Mouse (Mus musculus): ENCODE results near the gene Gfral. TPM values are rescaled to one million over a fixed set of nuclear protein-coding genes. Genes with fewer than 3 reads are reported as not detected.
"Not testable (repeated sequence)": the region's sequence is repeated elsewhere in the genome, so short reads cannot be mapped to it uniquely, and the experiment has no call there.

The Gfral gene
- polyA plus RNA-seq, 1 experiment from 2014 or later, result not detected

DNA sequence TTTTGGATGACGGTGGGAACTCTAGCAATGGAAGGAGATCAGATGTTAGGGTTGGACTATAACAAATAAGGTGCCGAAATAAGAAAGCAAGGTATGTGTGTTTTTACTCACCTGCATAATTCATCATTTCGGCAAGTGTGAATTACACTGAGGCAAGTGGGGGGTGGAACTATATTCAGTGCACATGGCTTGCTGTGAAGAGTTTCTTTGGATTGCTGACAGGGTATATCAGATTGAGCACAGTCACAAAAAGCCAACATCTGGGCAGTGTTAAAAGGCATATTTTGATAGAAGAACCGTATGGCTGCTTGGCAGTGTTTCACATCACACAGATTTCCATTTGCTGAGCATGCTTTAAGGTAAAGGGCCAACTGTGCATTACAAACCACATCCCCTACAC is 16.5 kb downstream of the Gfral start:
- Histone ChIP-seq H3K9me3 (no peaks in the 10 kb centered on the region), H3K4me1 (replicated peaks) (no peaks in the 10 kb centered on the region), H3K27me3 (ENCODE audit: insufficient read depth, poor library complexity, severe bottlenecking) (no peaks in the 10 kb centered on the region), H3K36me3 (no peaks in the 10 kb centered on the region), H3K27ac (no peak overlapping the region), H3K4me3 (no peak overlapping the region)
- WGBS, result 87% methylated on average over 4 of the region's 4 CpGs
- DNase-seq (ENCODE audit: low spot score), result no peak

DNA sequence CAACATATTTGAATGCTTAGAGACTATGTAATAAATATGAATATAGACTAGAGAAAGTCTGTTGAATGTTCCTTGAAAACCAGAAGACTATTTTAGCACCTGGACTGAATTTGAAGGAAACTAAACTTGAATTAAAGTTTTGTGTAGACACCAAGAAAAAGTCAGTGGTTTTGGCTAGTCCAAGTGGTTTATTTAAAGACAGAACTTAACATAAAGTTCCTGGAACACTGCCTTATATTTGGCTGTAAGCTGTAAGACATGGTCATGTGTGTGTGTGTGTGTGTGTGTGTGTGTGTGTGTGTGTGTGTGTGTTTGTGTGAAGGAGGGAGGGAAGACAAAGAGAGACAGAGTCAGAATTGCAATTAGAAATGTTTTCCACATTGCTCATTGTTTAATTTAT is 34.2 kb downstream of the Gfral start:
- no peak for DNase-seq (ENCODE audit: low spot score)
- H3K27me3 ChIP-seq (ENCODE audit: insufficient read depth, poor library complexity, severe bottlenecking), result no peaks in the 10 kb centered on the region

GRCm38 (mm10) chr9:76172686-76173295 is 40.7 kb downstream of the Gfral start:
- H3K9me3 ChIP-seq, result no peaks in the 10 kb centered on the region
- no peak overlapping the region for H3K27ac ChIP-seq
- H3K4me1 ChIP-seq (replicated peaks), result no peaks in the 10 kb centered on the region; the same call in 1 of the 2 replicates
- no peaks in the 10 kb centered on the region for H3K36me3 ChIP-seq
- no peak overlapping the region for H3K4me3 ChIP-seq
- no peaks in the 10 kb centered on the region for H3K27me3 ChIP-seq (ENCODE audit: insufficient read depth, poor library complexity, severe bottlenecking)
- WGBS, result 85% methylated on average over 5 of the region's 5 CpGs
- DNase-seq (ENCODE audit: low spot score), result no peak

More for the DNA sequence above, 34.2 kb downstream of the Gfral start:
- H3K36me3 ChIP-seq, result no peaks in the 10 kb centered on the region
- no peaks in the 10 kb centered on the region for H3K9me3 ChIP-seq
- no peaks in the 10 kb centered on the region; the same call in 1 of the 2 replicates for H3K4me1 ChIP-seq (replicated peaks)
- no peak overlapping the region for H3K4me3 ChIP-seq
- no peak overlapping the region for H3K27ac ChIP-seq

GRCm38 (mm10) chr9:76168355-76168754 is 45.1 kb downstream of the Gfral start:
- H3K36me3 ChIP-seq, result no peaks in the 10 kb centered on the region
- 55% methylated on average over 3 of the region's 3 CpGs for WGBS
- H3K27ac ChIP-seq, result no peak overlapping the region
- H3K4me1 ChIP-seq (replicated peaks), result no peaks in the 10 kb centered on the region
- H3K27me3 ChIP-seq (ENCODE audit: insufficient read depth, poor library complexity, severe bottlenecking), result no peaks in the 10 kb centered on the region
- no peaks in the 10 kb centered on the region for H3K9me3 ChIP-seq
- no peak overlapping the region for H3K4me3 ChIP-seq
- no peak for DNase-seq (ENCODE audit: low spot score)

GRCm38 (mm10) chr9:76162446-76162845 is 51.0 kb downstream of the Gfral start:
- 63% methylated on average over 8 of the region's 8 CpGs for WGBS
- no peak overlapping the region for H3K4me3 ChIP-seq

GRCm38 (mm10) chr9:76145593-76145992 is 67.9 kb downstream of the Gfral start:
- Histone ChIP-seq H3K4me3 (no peak overlapping the region), H3K4me1 (replicated peaks) (peaks cover 6% of the 10 kb centered on the region; the same call in 1 of the 2 replicates), H3K27ac (no peak overlapping the region), H3K9me3 (no peaks in the 10 kb centered on the region), H3K36me3 (no peaks in the 10 kb centered on the region), H3K27me3 (ENCODE audit: insufficient read depth, poor library complexity, severe bottlenecking) (no peaks in the 10 kb centered on the region)
- 58% methylated on average over 3 of the region's 3 CpGs for WGBS
- DNase-seq (ENCODE audit: low spot score), result no peak

More at GRCm38 (mm10) chr9:76162446-76162845, 51.0 kb downstream of the Gfral start:
- Histone ChIP-seq H3K27me3 (ENCODE audit: insufficient read depth, poor library complexity, severe bottlenecking) (no peaks in the 10 kb centered on the region), H3K36me3 (no peaks in the 10 kb centered on the region), H3K9me3 (no peaks in the 10 kb centered on the region), H3K4me1 (replicated peaks) (no peaks in the 10 kb centered on the region), H3K27ac (no peak overlapping the region)
- DNase-seq (ENCODE audit: low spot score), result no peak

DNA sequence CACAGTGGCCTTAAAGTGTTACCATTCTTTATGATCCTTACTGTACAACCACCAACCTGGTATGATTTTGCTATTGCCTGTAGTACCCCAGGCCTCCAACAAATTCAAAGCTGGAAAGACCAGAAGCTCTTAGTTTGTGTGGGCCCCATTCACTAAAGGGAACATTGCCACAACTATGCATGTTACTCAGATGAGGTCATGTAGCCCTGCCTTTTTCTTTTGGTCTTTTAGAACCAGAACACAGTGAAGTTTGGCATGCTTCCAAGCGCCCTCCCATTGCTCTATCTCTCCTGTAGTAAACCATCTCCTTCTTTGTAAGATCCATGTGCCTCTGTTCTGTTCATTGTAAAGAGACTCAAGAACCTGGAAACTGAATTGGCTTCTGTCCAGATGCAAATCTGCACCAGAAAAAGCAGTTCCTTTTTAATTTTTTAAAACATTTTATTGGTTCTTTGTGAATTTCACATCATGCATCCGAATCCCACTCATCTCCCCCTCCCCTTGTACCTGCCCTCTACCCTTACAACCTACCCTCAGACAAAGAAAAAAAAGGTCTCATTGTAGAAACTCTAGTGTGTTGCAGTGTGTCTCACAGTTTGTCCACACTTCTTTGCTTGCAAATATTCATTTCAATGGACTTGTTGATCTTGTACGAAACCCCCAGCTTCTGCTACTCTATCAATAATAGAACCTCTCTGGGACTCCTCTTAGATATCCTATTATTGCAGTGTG is 74.9 kb downstream of the Gfral start:
- 88% methylated on average over 3 of the region's 3 CpGs for WGBS
- Histone ChIP-seq H3K4me3 (no peak overlapping the region), H3K27ac (no peak overlapping the region), H3K36me3 (no peaks in the 10 kb centered on the region), H3K27me3 (ENCODE audit: insufficient read depth, poor library complexity, severe bottlenecking) (peaks cover 29% of the 10 kb centered on the region), H3K4me1 (replicated peaks) (peaks cover 6% of the 10 kb centered on the region; the same call in 1 of the 2 replicates), H3K9me3 (no peaks in the 10 kb centered on the region)
- no peak for DNase-seq (ENCODE audit: low spot score)

- no peak for DNase-seq (ENCODE audit: low spot score)
- H3K27ac ChIP-seq, result no peak overlapping the region
- H3K27me3 ChIP-seq (ENCODE audit: insufficient read depth, poor library complexity, severe bottlenecking), result peaks cover 18% of the 10 kb centered on the region
- no peaks in the 10 kb centered on the region for H3K36me3 ChIP-seq
- no peaks in the 10 kb centered on the region for H3K9me3 ChIP-seq
- 88% methylated on average over 6 of the region's 6 CpGs for WGBS
- H3K4me1 ChIP-seq (replicated peaks), result no peaks in the 10 kb centered on the region
- H3K4me3 ChIP-seq, result no peak overlapping the region
Measured at GRCm38 (mm10) chr9:76134042-76134441, 79.4 kb downstream of the Gfral start.

DNA sequence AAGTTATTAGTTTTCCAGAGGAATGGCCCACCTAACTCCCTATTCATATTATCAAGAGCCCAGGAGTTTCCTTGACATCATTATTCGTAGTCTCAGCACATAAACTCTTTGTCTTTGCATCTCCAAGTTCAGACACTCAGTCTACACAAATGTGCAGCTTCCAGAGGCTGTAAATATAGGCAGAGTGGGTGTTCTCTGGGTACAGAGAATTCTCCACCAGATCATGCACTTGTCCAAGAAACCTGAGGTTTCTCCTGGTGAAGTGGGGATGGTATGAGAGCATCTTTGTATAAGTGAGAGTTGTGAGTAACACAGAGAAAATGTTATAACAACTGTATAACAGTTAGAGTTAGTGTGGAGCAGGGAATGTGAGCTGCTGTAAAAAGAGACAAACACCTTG is 84.1 kb downstream of the Gfral start:
- Histone ChIP-seq H3K27ac (no peak overlapping the region), H3K27me3 (ENCODE audit: insufficient read depth, poor library complexity, severe bottlenecking) (no peaks in the 10 kb centered on the region), H3K36me3 (no peaks in the 10 kb centered on the region), H3K4me1 (replicated peaks) (no peaks in the 10 kb centered on the region), H3K9me3 (no peaks in the 10 kb centered on the region), H3K4me3 (no peak overlapping the region)
- DNase-seq (ENCODE audit: low spot score), result no peak
- WGBS, result 76% methylated on average over 1 of the region's 1 CpGs

DNA sequence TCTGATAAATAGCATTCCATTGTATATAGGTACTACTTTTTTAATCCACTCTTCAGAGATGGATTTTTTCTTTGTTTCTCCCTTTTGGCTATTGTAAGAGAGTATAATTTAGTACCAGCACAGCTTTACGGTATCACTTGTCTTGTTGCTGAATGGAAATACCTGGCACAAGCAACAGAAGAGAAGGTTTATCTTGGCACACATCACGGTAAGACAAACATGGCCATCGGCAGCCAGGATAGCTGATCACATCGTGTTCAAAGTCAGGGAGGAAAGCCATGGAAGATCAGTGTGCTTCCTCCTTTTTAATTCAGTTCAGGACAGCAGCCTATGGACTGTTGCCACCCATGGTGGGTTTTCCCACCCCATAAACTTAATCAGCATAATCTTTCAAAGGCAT is 89.2 kb downstream of the Gfral start:
- no peak for DNase-seq (ENCODE audit: low spot score)
- Histone ChIP-seq H3K27me3 (ENCODE audit: insufficient read depth, poor library complexity, severe bottlenecking) (no peaks in the 10 kb centered on the region), H3K9me3 (no peaks in the 10 kb centered on the region), H3K27ac (no peak overlapping the region), H3K4me1 (replicated peaks) (no peaks in the 10 kb centered on the region), H3K4me3 (no peak overlapping the region), H3K36me3 (no peaks in the 10 kb centered on the region)
- WGBS, result 87% methylated on average over 4 of the region's 4 CpGs

- not testable (repeated sequence) for H3K27ac ChIP-seq; H3K4me1 ChIP-seq (replicated peaks); H3K9me3 ChIP-seq; H3K4me3 ChIP-seq; H3K27me3 ChIP-seq (ENCODE audit: insufficient read depth, poor library complexity, severe bottlenecking); H3K36me3 ChIP-seq
- WGBS, result 5% methylated on average over 2 of the region's 2 CpGs
- peak; percentile 46 for DNase-seq (ENCODE audit: low spot score)
Measured at GRCm38 (mm10) chr9:76122888-76123287, 90.6 kb downstream of the Gfral start.
